Mouse (Mus musculus) fat pad, adult 2 months (tissue): ENCODE measurements around the gene Olfr884.

Source experiments
- DNase-seq: peaks from one replicate; pipeline ENCODE4 v3.0.0-alpha.2; 2011; ENCODE audit warnings: low read depth, low spot score; ENCODE audit errors: extremely low read depth

Olfr884 gene

DNA sequence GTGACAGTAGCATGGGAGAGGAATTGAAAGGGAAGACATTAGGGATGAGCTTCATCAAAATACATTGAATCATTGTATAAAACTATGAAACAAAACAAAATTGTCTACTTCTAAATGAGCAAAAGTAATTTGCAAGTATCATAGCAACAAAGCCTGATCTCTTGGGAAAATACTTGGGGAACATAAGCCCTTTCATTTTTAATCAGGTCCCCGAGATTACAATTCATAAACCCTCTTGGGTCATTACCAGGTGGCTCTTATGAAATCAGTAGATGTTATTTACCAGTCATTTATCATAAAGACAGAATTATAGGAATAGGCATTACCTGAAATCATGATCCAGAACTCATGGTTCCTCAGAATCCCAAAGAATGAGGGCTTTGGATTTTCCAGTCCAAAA, at the start of gene Olfr884:
Gene Olfr884, plus strand, starts transcription at position 301 of the 400 bp plus-strand sequence.
- no peak for DNase-seq

DNA sequence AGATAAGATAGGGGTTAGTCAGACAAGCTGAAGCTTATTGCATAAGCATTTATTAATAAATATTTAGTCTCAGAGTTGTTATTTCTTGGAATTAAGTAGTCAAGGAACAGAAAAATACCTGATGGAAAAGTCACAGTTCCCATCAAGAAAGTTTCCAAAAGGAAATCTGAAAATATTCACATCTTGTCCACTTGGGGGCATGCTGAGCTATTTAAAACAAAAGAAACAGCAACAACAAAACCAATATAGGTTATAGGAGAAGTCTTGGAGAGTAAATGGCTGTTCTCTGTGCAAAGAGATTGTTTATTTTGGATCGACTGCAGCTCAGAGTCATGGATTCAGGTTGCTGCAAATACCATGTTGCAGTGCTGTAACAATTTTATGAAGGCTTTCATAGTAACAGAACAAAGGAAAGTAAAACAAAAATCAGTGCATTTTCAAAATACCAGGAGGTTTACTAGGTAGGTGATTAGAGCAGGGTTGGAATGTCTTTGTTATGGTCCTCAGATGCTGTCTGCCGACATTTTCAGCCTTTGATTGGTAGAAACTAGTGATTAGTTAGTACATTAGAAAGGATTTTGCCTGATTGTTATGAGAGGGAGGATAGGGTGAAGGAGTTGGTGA, 47.7 kb upstream of the Olfr884 start:
- DNase-seq = no peak

DNA sequence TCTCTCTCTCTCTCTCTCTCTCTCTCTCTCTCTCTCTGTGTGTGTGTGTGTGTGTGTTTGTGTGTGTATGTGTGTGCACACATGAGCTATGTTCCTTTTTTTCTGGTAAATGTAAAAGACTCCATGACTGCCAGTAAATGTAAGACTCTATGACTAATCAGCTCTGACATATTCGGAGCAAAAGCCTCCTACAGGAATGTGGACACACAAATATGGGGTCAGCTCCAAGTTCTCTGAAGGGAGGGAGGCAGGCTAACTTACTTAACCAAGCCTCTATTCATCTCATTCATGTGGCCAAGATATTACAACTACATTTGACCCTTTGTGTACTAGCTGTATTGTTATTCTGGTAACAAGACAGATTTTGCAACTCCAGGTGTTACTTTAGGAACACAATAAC, 46.3 kb upstream of the Olfr884 start:
- no peak for DNase-seq

DNA sequence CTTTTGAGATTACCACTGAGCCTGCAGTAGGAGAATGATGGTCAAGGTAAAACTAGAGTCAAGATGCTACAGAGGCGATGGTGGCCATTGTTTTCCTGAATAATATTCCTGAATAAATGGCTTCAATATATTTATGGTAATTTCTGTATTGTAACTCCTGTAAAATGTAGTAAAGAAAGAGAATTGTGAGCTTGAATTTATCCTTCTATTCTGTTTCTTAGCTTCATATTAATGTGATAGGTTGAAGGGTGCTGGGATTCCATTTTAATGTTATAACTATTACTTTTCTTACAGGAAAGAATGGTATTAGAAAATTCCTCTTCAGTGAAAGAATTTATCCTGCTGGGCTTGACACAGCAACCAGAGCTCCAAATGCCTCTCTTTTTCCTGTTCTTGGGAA, 20.8 kb upstream of the Olfr884 start, which contains the start of gene Olfr883:
Gene Olfr883, plus strand, starts transcription at position 301 of the 400 bp plus-strand sequence.
- DNase-seq = no peak

DNA sequence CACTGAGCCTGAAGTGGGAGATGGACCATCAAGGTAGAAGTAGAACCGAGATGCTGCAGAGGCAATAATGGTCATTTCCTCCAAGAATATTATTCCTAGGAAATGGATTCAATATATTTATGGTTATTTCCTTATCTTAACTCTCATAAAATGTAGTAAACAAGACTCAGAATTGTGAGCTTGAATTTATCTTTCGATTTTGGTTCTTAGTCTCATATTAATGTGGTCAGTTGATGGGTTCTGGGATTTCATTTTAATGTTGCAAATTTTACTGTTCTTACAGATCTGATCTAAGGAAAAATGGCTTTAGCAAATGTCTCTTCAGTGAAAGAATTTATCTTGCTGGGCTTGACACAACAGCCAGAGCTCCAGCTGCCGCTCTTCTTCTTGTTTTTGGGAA, 14.7 kb downstream of the Olfr884 start, which contains the start of gene Olfr885:
Gene Olfr885, plus strand, starts transcription at position 301 of the 400 bp plus-strand sequence.
- DNase-seq = no peak

DNA sequence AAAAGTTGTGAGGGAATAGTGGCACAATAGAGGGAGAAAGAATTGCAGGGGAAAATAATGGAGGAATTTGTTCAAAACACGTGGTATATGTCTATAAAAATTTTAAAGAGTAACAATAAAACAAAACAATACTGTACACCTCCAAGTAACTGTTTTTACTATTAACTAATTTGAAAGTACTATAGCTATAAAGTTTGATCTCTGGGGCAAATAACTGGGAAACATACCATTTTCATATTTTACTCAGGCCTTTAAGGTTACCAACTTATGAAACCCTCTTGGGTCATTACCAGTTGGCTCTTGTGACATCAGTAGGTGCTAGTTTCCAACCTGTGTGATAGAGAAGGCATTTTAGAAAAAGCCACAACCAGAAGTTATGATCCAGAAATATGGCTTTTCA, 37.4 kb downstream of the Olfr884 start, which contains the start of gene Olfr887:
Gene Olfr887, plus strand, starts transcription at position 301 of the 400 bp plus-strand sequence.
- DNase-seq = no peak
